ENCODE assay signal across 8 mouse cellular contexts in genomic region chr15:3580216-3580615, GRCm38 (mm10). TPM values are rescaled to one million over a fixed set of nuclear protein-coding genes. Genes with fewer than 3 reads are reported as not detected.
DNase-seq lines count a peak whose midpoint lies in the region; ATAC-seq lines count a peak whose summit lies in the region.

No protein-coding gene starts in this region.

- peak overlapping the region; percentile 34 for H3K4me3 ChIP-seq in heart, embryonic 13.5 days
- H3K4me3 ChIP-seq in liver, embryonic 11.5 days (ENCODE audit: low read depth, low read length), result no peak overlapping the region
- no peak overlapping the region for H3K4me3 ChIP-seq in forebrain, embryonic 10.5 days

- H3K4me2 ChIP-seq in heart, embryonic 13.5 days, result peak overlapping the region; percentile 62
- H3K4me2 ChIP-seq in liver, embryonic 11.5 days, result peak overlapping the region; percentile 42; the same call in 1 of the 2 replicates

- H3K4me1 ChIP-seq in heart, embryonic 13.5 days, result peaks cover 42% of the 10 kb centered on the region
- peaks cover 5% of the 10 kb centered on the region; the same call in 1 of the 2 replicates for H3K4me1 ChIP-seq in liver, embryonic 11.5 days (replicated peaks; ENCODE audit: control insufficient read depth, insufficient read depth, low read length)
- peaks cover 7% of the 10 kb centered on the region for H3K4me1 ChIP-seq in forebrain, embryonic 10.5 days

- H3K27ac ChIP-seq in heart, embryonic 13.5 days (replicated peaks), result peak overlapping the region; percentile 50
- H3K27ac ChIP-seq in liver, embryonic 11.5 days (ENCODE audit: low read depth, low read length), result no peak overlapping the region
- H3K27ac ChIP-seq in forebrain, embryonic 10.5 days, result no peak overlapping the region

- H3K27me3 ChIP-seq in heart, embryonic 13.5 days (replicated peaks), result no peaks in the 10 kb centered on the region
- no peaks in the 10 kb centered on the region for H3K27me3 ChIP-seq in liver, embryonic 11.5 days (replicated peaks; ENCODE audit: control insufficient read depth, insufficient read depth, low read length)
- no peaks in the 10 kb centered on the region for H3K27me3 ChIP-seq in forebrain, embryonic 10.5 days (ENCODE audit: poor library complexity, severe bottlenecking)

- no peak overlapping the region for H3K9ac ChIP-seq in heart, embryonic 13.5 days
- no peak overlapping the region for H3K9ac ChIP-seq in liver, embryonic 11.5 days (ENCODE audit: low read depth, low read length)

- H3K36me3 ChIP-seq in heart, embryonic 13.5 days, result no peaks in the 10 kb centered on the region
- no peaks in the 10 kb centered on the region for H3K36me3 ChIP-seq in liver, embryonic 11.5 days (ENCODE audit: control insufficient read depth, insufficient read depth, low read length)
- no peaks in the 10 kb centered on the region for H3K36me3 ChIP-seq in forebrain, embryonic 10.5 days (replicated peaks)

- DNase-seq in heart, postnatal 36 days, result no peak
- DNase-seq in urinary bladder, postnatal 14 days (ENCODE audit: low spot score), result peak; percentile 9
- DNase-seq in urinary bladder, adult 18-20 months (ENCODE audit: low spot score in 2 of 2), result no peak
- DNase-seq in liver, embryonic 11.5 days (ENCODE audit: low spot score), result no peak
- no peak for DNase-seq in left cerebral cortex, postnatal 36 days (ENCODE audit: low spot score in 2 of 2)
- no peak for DNase-seq in forebrain, embryonic 10.5 days (ENCODE audit: extremely low spot score, low spot score)

- no peak for ATAC-seq in heart, embryonic 13.5 days (ENCODE audit: extremely low read depth, insufficient number of reproducible peaks, low FRiP score, low TSS enrichment)
- no peak for ATAC-seq in liver, embryonic 11.5 days (replicated peaks; ENCODE audit: low FRiP score)
- no peak for ATAC-seq in granulocyte monocyte progenitor cell, adult 5-6 weeks (replicated peaks; ENCODE audit: poor library complexity, severe bottlenecking)

- H3K9me3 ChIP-seq in heart, embryonic 13.5 days, result no peaks in the 10 kb centered on the region
- no peaks in the 10 kb centered on the region for H3K9me3 ChIP-seq in liver, embryonic 11.5 days (ENCODE audit: control insufficient read depth, low read length)
- no peaks in the 10 kb centered on the region for H3K9me3 ChIP-seq in forebrain, embryonic 10.5 days

- intact Hi-C loops in heart, postnatal 36 days (cut with DNase I), result loop anchor here (5.0 kb wide), 2 partner anchors 73 to 368 kb away; no protein-coding TSS in a partner anchor
- intact Hi-C loops in left cerebral cortex, postnatal 36 days (cut with DNase I), result loop anchor here (5.0 kb wide), 2 partner anchors 447 to 1562 kb away; partner anchors contain the start of genes Oxct1 and Prkaa1

- WGBS in heart, embryonic 13.5 days, result 62% methylated on average over 2 of the region's 2 CpGs
- WGBS in liver, embryonic 11.5 days, result 72% methylated on average over 2 of the region's 2 CpGs
- 87% methylated on average over 2 of the region's 2 CpGs for WGBS in forebrain, embryonic 10.5 days

RNA-seq across cellular contexts. Expression of gene Ghr, which starts 3.1 kb away (rescaled TPM):
- 52.3 and 55.4 TPM in 2 replicates for polyA plus RNA-seq in heart, embryonic 13.5 days (2015; fragmentation: Nextera tagmentation; extraction: Ambion mirVana)
- 100 to 1,000 TPM; 164 to 166 TPM for total RNA-seq in heart, postnatal 36 days (2021)
- 38.2 and 41.4 TPM in 2 replicates for polyA plus RNA-seq in liver, embryonic 11.5 days (2014; fragmentation: Nextera tagmentation; extraction: Ambion mirVana)
- 1.0 TPM in 1 of 2 replicates, not detected in the other for total RNA-seq in granulocyte monocyte progenitor cell, adult 5-6 weeks (2014; fragmentation: Nextera tagmentation)
- 0.10 and 3.3 TPM in 2 replicates for total RNA-seq in granulocyte monocyte progenitor cell, adult 5-6 weeks (2017)
- 10 to 100 TPM; 11.1 to 15.0 TPM for total RNA-seq in left cerebral cortex, postnatal 36 days (2021)
- polyA plus RNA-seq in forebrain, embryonic 10.5 days (2016; fragmentation: Nextera tagmentation; extraction: Ambion mirVana), result 5.7 and 6.3 TPM in 2 replicates
